Mouse (Mus musculus) heart, postnatal 4 days (tissue): ENCODE data around the gene Cwc15. TPM values are rescaled to one million over a fixed set of nuclear protein-coding genes. Genes with fewer than 3 reads are reported as not detected.

Source experiments
- DNase-seq: peaks from one replicate; pipeline ENCODE4 v3.0.0; 2021
- total RNA-seq, 2 experiments: library from RNA; stranded (reverse); gene quantifications; 2 replicates each; pipeline ENCODE4 v1.2.3; 2021

Gene Cwc15
- total RNA-seq, 2 experiments from 2014 or later, result 81.9 to 87.7 TPM

DNA sequence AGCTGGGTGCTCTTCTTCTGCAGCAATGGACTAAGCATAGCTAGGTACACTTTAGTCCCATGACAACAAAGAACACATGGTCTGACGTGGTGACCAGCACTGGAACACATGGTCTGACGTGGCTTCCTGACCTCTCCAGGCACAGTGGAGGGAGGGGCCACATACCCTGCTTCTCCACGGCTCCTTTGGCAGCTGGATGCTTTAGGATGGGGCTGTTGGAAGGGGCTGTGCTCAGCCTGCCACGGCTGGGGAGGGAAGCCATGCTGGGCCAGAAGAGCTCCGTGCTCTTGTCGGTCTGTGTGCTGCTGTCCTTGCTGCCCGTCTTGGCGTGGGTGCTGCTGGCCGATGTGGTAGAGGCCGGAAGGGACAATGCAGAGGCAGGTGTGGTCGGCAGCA is 47.9 kb downstream of the Cwc15 start:
- DNase-seq, result no peak

DNA sequence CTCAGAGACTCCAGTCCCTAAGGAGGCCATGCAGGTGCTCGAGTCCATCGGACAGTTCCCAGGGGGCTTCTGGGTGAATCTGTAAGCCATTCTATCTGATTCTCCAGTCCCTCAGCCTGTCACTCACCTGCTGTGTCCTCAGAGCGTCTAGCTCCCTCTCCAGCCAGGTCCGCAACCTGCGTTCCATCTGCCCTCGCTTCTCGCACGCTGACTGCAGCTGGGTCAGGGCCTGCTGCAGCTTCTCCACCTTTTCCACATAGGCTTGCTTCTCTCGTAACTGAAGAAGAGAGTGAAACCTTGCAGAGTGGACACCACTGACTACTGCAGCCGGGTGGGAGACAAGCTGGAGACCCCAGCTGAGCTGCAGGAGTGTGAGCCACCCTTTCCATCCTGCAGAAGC is 57.9 kb downstream of the Cwc15 start:
- DNase-seq, result no peak

DNA sequence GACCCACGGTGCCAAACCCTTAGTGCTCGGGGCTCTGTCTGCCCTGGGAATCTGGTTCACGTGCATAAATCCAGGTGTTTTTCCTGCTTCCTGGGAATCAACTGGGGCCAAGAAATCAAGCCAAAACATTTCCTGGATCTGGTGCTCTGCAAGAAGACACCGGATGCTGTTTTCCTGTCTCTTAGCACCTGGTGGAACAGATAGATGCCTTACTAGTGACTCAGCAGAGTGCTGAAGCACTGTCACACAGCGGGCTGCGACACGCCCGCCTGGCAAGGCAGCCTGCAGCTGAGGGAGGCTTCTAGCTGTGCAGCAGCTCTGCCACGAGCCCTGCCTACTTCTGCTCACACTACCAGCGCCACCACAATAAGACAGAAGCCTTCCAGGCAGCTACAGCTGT is 59.0 kb downstream of the Cwc15 start:
- DNase-seq, result no peak

DNA sequence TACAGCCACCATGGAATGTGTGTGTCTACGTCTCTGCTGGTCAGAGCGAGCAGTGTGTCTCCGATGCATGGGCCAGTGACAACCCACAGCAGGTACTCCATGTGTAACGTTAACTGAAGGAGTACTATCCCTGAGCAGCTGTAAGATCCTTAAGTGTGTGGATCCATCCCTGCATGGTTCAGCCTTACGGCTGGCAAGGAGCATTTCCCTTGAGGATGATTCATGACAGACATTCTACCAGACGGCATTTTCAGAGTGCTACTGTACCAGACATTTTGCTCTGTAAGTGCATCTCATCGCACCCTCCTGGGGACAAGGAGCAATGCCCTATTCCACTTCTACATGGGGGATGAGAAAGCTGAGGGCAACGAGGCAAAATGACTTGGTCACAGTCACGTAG is 59.6 kb downstream of the Cwc15 start:
- DNase-seq, result no peak

Other genes with a start within 250 kb of the Cwc15 start
- 10 to 100 TPM; 24.8 to 28.6 TPM for gene Sesn3, start 225.6 kb upstream of the Cwc15 start, total RNA-seq
- 10 to 100 TPM; 13.3 to 14.6 TPM for gene Endod1, start 119.1 kb upstream of the Cwc15 start, total RNA-seq
- gene Kdm4d, start 135 bp upstream of the Cwc15 start, total RNA-seq, result under 1 TPM in 1 of 2 experiments, not detected in 1; 0.09 TPM
- 10 to 100 TPM; 60.5 TPM for gene Amotl1, start 144.4 kb downstream of the Cwc15 start, total RNA-seq
- not detected for gene Piwil4, start 240.1 kb downstream of the Cwc15 start, total RNA-seq